Mouse (Mus musculus) activated CD4-positive, CD25-positive, alpha-beta regulatory T cell, adult 4 months (primary cell): ENCODE data around the gene Lck. TPM values are rescaled to one million over a fixed set of nuclear protein-coding genes. Genes with fewer than 3 reads are reported as not detected.
A peak's percentile ranks its signal among the peaks of the same experiment; 100 is the strongest.

Experiments
- ATAC-seq: one replicate; pipeline ENCODE4 v1.8.0; 2017
- polyA plus RNA-seq, 2 experiments: library from polyadenylated mRNA; unstranded; fragments of 100-300 nt; shearing (Covaris generic); gene quantifications; one replicate each; pipeline ENCODE4 v1.2.1; 2017

Gene Lck
- 1,000 to 10,000 TPM; 1,301 to 1,674 TPM for polyA plus RNA-seq

DNA sequence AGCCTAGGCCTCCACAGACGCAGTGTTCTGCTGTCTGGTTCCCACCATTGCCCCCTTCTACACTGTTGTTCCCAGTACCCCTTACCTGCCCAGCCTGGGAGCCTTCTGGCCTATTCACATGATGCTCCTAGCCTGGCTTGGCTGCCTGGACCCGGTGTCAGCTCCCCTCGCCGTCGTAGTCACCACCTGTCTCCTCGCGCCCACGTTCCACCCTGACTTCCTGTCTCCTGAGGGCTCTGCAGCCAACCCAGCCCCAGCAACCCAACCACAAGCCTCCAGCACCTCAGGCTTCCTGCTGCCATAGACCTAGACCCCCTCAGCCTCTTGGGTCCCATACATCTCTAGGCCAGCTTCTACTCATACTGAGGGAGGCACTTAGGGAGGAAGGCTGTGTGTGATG lies at the start of gene Lck:
TSS of gene Lck (minus strand) at position 212 of the 400 bp plus-strand sequence.
- peak; percentile 61 for ATAC-seq

- ATAC-seq = no peak
Measured at GRCm38 (mm10) chr4:129622803-129623535, 49.5 kb upstream of the Lck start.

- no peak for ATAC-seq
Measured at GRCm38 (mm10) chr4:129622120-129622802, 48.8 kb upstream of the Lck start.

- no peak for ATAC-seq
Measured at GRCm38 (mm10) chr4:129621283-129621841, 47.9 kb upstream of the Lck start.

GRCm38 (mm10) chr4:129620419-129621282 lies 47.2 kb upstream of the Lck start:
- no peak for ATAC-seq

DNA sequence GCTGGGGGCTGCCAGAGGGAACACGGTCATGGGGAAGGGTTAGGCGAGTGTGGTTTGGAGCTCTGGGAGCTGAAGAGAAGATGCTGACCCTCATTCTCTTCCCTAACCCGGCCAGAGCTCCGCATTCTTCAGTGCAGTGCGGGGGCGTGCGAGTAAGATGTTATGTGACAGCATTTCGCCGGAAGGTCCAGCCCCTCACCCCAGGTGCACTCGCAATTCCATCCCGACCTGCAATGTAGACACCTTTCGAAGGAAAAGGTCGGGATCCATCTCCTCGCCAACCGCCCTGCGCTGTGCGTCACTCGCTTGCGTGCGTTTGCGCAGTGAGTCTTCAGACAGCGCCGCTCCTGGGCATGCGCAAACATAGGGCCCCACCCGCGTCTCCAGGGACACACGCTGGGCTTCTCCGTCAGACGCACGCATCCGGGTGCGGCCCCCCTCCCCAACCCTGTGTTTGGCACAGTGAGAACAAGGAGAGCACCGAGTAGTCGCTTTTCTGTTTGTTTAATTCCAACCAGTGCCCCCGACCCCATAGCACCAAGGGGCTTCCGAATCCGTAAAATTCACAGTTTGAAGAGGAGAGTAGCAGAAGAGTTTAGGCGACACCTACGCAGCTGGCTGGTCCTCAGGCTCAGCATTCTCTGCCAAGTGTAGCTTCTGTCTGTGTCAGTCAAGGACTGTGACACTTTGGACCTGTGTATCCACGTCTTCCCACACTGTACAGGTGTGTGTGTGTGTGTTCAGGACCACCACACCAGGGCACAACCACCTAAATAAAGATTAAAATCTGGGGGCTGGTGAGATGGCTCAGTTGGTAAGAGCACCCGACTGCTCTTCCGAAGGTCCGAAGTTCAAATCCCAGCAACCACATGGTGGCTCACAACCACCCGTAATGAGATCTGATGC lies 45.6 kb upstream of the Lck start, which contains the start of gene Iqcc:
TSS of gene Iqcc (minus strand) at position 314 of the 906 bp plus-strand sequence.
- peak; percentile 83 for ATAC-seq

GRCm38 (mm10) chr4:129618031-129618430 lies 44.6 kb upstream of the Lck start:
- no peak for ATAC-seq

DNA sequence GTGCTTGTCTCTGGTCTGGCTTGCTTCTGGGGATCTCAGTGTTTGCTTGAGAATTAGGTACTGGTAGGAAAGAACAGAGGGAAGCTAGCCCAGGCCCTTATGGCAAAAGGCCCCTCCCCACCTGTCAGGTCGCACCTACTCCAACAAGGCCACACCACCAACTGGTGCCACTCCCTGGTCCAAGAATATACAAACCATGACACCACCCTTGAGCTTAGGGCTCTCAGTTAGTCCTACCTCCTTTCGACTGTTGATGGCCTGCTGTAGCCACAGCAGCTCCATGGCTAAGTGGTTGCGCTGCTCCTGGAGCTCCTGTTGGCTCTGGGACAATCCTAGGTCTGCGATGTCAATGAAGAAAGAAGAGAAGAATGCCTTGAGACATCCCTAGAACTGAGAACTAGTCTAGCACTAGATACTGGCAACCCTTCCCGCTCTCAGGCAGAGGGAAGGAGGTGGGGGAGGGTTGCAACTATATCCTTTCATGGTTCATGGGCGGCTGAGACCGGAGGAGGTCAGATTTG lies 43.7 kb upstream of the Lck start:
- no peak for ATAC-seq

GRCm38 (mm10) chr4:129616631-129617030 lies 43.2 kb upstream of the Lck start:
- ATAC-seq = no peak

DNA sequence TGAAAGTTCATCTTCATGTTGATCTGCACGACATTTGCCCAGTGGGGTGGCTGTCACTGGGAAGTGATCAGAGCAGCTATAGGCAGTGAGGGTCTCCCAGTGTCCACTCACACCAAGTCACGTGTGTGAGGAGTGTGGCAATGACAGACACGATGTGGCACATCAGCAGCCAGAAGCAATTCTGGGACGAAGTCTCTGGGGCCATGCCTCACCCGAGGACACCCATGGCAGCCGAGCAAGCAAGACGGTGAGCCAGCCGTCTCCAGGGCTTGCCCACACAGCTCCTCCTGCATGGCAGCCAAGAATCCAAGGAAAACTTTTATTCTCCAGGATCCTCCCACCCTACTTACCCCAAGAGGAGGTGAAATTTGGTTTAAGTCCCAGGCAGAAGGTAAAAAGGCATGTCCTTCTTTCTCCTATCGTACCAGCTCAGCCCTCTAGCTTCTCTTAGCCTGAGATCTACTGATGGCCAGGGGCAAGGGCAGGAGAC lies 42.4 kb upstream of the Lck start:
- ATAC-seq = no peak

DNA sequence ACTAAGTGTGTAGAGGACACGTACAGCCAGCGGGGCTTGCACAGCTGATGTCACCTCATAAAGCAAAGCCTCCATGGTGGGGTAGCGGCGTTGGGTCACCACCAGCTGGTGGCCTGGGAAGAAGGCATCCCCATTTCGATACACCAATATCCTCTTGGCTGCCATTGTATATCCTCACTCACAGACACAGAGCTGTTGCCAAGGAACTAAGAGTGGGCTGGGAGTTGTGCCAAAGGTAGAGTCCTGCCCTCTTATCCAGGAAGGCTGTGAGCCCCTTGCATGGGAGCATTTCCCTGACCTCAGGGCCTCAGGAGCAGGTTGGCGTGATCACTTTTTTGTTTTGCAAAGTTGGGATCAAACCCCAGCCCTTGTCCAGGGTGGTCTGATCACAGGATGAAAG lies 40.7 kb upstream of the Lck start, which contains the start of gene Dcdc2b:
TSS of gene Dcdc2b (minus strand) at position 165 of the 400 bp plus-strand sequence.
- ATAC-seq = no peak

- no peak for ATAC-seq
Measured at GRCm38 (mm10) chr4:129610472-129610871, 37.0 kb upstream of the Lck start.

DNA sequence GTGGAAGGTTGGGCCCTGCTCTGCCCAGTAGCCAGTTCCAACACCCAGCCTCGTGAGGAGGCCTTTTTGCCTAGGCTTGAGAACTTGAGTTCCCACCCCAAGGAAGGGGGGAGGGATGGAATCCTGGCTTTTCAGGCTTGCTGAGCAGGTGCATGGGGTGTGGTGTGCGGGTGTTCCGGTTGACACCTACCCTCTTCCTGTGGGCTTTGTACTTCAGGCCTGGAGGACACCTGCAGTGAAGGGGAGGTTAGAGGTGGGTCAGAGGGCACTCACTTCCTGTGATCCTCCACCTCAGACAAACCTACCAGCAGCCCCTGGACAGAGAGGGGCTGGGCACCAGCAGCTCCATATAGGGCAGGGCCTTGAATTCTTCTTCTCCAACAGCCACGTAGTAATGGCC lies 36.6 kb upstream of the Lck start:
- ATAC-seq = peak; percentile 56

DNA sequence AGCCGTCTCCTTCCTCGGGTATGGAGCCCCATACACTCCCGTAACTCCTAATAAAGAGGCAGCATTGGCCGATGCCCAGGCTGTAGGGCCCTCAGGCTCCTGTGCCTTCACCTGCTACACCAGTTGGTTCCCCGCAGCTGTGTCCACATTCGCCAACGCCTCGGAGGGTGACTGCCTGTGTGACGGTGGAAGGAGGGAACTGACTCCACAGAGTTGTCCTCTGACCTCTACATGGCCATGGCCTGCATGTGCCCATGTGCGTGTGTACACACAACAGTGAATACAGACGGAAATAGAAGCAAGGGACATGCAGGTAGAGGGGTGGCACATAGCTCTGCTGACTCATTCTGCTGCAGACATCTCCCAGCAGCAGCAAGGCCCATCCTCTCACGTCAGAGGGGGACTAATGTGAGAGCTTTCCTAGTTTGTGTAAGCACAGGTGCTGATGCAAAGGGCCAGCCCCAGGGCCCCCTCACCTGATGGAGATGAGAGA lies 35.7 kb upstream of the Lck start:
- no peak for ATAC-seq

DNA sequence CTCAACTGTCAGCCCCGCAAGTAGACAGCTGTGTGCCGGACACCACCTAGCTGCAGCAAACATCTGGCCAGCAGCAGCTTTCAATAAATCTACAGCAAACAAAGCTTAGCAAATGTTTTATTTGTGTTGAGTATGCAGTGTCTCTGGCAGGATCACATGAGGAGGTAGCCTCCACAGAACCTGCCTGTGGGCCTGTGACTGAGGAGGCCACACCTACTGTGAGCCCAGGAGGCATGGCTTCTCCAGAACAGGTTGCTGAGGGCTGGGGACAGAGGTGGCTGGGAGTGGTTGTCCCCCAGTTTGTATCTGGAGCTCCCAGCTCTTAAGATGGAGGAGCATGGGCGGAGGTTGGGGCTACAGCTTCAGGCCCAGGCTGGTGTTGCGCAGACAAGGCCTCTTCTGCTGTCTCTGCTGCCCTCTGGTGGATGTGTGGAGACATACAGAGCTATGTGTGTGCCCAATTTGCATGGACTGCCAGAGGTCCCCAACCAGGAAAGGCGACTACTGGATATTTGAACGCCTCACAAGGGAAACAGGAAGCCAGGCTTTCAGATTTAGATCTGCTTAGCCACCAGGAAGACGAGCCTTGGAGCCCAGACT lies 35.1 kb upstream of the Lck start:
- ATAC-seq = peak; percentile 84

- peak; percentile 96 for ATAC-seq
Measured at GRCm38 (mm10) chr4:129600233-129601158, 27.1 kb upstream of the Lck start, which contains the start of the genes Eif3i and Tmem234. TSS of gene Eif3i (minus strand) at chr4:129600648. TSS of gene Tmem234 (plus strand) at chr4:129600668.

DNA sequence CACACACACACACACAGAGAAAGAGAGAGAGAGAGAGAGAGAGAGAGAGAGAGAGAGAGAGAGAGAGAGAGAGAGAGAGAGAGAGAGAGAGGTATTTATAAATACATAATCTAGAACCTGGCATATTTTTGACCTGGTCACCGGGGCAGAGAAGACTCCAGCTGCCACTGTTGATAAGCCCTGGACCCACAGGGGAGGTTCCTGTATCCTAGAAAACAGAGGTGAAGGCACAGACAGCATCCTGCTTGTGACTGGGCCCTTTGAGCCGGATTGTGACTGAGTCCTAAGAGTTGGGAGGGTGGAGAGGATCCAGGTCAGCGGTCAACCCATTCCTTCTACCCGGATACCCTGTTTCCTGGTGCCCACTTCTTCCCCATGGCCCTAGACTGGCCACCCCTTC lies 15.4 kb upstream of the Lck start:
- ATAC-seq = no peak

- ATAC-seq = no peak
Measured at GRCm38 (mm10) chr4:129586943-129587342, 13.5 kb upstream of the Lck start.

- no peak for ATAC-seq
Measured at GRCm38 (mm10) chr4:129585773-129586172, 12.3 kb upstream of the Lck start.
